Mouse (Mus musculus) inflammation-experienced regulatory T-cells, adult 6 months (primary cell): ENCODE results near the gene 5730409E04Rik. TPM values are rescaled to one million over a fixed set of nuclear protein-coding genes. Genes with fewer than 3 reads are reported as not detected.
A peak's percentile ranks its signal among the peaks of the same experiment; 100 is the strongest.

Experiments used
- ATAC-seq: one replicate; pipeline ENCODE4 v1.8.0; 2017
- polyA plus RNA-seq, 3 experiments: library from polyadenylated mRNA; unstranded; fragments of 100-300 nt; shearing (Covaris generic); gene quantifications; one replicate each; pipeline ENCODE4 v1.2.1; 2017

Gene 5730409E04Rik
- polyA plus RNA-seq: under 1 TPM; 0.51 to 0.66 (median 0.58) TPM

DNA sequence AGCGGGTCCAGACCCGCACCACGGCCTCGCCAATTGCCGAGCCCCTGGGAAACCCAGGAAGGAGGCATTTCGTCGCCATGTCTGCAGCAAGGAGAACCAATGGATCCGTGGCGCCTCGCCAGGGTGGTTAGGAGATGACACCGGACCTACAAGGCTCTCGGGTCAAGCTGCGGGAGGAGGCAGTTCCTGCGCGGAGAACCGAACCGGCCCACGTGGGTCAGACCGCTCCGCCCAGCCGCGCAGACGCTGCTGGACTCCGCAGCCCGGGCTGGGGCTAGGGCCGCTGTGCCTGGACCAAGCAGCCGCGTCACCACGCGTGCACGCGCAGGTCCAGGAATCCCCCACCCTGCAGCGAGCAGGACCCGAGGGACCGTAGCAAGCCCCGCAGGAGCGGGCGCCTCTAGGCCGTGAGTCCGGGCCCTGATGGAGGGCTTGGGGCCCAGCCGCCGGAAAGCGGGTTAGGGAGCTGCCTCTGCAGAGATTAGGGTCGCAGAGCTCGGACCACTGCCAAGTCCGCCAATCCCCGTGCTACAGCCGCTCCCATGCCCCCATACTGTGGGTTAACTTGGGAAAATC is at the start of gene 5730409E04Rik:
5730409E04Rik (plus strand) TSS at position 213 of the 576 bp plus-strand sequence.
- peak; percentile 38 for ATAC-seq

DNA sequence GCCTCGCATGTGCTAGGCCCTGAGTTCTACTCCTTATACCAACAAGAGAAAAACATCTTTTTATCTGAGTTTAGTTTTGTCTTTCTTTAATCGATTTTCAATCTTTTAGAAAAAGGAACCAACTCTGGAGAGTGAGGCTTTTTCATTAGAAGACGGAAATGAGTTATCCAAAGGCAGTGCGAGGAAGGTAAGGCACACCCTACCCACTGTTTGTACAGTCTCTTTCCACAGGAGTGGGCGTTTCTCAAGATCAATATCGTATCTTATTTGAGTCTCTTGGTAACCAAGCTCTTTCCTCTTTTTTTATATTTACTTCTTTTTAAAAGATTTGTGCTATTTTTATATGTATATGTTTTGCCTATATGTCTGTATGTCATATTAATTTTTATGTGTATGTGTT is 45.8 kb upstream of the 5730409E04Rik start:
- ATAC-seq: no peak

DNA sequence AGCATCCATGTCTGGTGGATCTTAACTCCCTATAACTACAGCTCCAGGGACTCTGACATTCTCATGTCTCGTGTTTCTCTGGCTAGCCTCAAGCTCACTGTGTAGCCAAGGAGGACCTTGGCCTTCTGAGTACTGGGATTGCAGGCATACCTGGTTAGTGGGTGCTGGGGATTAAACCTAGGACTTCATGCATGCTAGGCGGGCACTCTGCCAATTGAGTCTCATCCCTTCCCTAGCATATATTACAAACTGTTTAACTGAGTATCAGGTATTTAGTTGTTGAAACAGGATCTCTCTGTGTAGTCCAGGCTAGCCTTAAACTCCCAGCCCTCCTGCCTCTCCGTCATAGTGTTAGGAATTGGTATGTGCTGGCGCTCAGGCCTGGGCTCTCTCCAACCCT is 42.4 kb upstream of the 5730409E04Rik start:
- no peak for ATAC-seq

DNA sequence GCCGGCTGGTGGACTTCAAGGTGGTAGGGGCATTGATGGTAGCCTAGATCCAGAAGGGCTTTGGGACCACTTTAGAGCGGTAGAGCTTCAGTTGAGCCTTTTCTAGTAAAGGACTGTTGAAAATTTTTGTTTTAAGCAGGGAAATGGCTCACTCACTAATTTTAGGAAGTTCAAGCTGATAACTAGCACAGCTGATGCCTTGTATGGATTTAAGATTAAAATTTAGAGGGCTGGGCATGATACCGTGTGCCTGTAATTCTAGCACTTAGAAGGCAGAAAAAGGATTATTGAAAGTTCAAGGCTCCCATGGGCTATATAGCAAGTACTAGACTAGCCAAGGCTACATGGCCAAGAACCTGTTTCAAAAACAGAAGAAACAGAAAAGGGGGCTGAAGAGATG is 39.8 kb upstream of the 5730409E04Rik start:
- no peak for ATAC-seq

DNA sequence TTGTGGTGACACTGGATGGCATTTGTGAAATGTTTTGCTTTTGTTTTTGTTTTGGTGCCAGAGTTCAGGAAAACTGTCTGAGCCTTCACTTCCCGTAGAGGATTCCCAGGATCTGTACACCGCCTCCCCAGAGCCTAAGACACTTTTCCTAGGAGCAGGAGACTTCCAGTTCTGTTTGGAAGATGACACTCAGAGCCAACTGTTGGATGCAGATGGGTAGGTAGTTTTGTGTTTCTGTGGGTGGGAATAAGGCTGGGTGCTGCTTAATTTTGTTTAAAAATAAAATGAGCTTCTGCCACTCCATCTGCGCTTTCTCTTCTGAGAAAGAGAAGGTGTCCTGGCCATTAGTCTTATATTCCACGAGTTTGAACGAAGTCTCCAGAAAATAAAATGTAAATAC is 33.3 kb upstream of the 5730409E04Rik start:
- no peak for ATAC-seq

DNA sequence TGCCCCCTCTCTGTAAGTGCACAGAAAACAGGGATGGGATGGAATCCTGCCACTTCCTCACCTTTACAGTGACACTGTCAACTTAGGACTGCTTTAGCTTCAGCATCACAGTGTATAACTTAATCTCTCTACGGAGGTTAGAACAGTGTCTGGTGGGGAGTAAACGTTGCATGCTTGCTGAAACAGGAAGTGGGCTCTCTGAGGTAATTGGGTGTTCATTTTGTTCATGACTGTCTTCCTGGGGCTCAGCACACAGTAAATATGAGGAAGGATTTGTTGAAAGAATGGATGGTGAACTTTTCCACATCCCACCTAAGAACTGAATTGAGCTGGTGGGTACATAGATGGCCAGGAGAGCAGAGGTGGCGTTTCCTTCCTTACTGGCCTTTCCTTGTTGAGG is 31.7 kb upstream of the 5730409E04Rik start:
- no peak for ATAC-seq

DNA sequence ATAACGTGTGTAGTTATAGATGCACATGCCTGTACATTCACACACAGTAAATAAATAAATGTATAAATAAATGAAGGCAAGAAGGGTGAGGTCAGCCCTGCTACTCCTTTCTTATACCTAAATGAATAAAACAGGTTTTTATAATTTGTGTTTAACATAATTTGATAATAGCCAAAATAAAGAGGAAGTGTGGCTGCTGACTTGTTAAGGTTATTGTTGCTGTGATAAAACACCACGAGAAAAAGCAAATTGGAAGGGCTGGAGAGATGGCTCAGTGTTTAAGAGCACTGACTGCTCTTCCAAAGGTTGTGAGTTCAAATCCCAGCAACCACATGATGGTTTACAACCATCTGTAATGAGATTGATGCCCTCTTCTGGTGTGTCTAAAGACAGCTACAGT is 30.5 kb upstream of the 5730409E04Rik start:
- no peak for ATAC-seq

DNA sequence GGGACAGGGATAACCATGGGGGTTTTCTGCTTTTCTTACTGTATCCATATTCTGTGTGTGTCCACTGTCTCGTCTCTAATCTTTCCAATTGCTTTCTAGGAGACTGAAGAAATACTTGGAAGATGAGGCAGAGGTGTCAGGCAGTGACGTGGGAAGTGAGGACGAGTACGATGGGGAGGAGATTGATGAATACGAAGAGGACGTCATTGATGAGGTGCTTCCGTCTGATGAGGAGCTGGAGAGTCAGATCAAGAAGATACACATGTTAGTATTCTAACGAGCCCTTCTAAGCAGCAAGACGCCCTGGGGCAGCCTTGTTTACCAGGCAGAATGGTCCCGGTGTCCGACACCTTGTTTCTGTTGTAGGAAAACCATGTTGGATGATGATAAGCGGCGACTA is 23.9 kb upstream of the 5730409E04Rik start:
- peak; percentile 72 for ATAC-seq

DNA sequence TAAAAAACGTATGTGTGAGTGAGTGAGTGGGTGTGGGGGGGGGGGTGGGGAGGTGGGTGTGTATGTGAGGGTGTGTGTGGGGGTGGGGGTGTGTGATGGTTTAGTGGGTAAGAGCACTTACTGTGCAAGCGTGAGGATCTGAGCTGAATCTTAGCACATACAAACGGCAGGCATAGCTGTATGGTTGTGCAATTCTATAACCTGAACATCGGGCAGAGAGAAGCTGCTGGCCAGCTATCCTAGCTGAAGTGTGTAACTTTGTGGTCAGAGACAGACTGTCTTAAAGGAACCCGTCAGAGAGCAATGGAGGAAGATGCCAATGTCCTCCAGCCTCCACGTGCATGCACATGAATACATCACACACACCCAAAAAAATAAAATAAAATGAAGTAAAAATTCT is 17.6 kb upstream of the 5730409E04Rik start:
- ATAC-seq: no peak

DNA sequence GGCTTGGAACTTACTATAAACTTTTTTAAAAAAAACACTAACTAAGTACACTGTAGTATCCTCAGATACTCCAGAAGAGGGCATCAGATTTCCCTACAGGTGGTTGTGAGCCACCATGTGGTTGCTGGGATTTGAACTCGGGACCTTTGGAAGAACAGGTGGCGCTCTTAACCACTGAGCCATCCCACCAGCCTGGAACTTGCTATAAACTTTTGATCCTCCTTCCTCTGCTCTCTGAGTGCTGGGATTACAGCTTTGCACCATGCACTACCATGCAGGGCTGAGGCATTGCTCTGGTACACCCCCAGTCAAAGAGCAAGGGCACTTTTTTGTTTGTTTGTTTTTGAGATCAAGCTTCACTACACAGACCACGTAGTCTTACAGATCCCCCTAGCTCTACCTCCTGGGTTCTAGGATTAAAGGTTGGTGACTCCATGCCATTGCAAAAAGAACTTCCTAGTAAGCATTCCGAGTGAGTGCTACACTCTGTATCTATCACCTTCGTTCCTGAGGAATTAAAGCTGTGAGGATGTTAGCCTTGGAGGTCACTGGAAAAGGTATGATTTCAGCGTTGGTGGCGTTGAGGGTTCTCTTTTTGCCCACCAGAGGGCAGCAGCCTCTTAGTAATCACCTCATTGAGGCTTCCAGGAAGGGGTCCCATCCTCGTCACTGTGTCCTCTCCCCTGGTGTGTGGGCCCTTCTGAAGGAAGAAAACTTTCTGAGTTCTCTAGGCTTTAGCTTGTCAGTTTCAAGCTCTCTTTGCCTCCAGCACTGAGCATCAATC is 9.5 kb upstream of the 5730409E04Rik start:
- ATAC-seq: peak; percentile 41

DNA sequence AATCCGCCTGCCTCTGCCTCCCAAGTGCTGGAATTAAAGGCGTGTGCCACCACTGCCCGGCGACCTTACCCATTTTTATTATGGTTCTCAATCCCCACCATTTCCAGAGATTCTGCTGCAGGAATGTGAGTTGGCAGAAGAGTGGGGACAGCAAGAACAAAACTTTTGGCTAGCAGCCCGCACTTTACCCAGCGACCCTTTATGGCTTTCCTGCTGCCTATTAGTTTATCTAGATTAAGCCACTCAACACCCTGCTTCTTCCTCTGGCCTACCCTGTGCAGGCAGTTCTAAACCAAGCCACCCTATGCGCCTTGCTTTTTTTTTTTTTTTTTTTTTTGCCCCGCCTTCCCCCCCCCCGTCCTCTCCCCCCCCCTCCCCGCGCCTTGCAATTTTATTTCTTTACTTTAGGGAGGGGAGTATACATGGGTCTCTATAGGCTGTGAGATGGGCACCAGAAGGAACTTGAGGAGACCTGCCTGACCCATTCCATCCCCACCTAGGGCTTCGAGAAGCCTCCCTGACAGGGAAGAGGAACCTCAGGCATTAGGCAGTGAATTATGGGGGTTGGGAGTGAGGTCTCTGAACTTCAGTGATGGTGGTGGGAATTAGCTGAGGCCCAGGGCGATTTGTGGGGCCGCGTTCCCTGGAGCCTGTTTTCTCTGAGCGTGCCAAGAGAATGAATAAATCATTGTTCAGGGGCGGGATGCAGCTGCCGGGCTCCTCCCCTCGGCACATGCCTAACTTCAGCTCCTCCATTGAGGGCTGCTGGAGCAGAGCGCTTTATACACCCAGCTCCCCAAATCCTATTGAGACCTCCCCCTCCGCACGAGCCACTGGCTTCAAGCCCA is 7.8 kb upstream of the 5730409E04Rik start:
- ATAC-seq: no peak

DNA sequence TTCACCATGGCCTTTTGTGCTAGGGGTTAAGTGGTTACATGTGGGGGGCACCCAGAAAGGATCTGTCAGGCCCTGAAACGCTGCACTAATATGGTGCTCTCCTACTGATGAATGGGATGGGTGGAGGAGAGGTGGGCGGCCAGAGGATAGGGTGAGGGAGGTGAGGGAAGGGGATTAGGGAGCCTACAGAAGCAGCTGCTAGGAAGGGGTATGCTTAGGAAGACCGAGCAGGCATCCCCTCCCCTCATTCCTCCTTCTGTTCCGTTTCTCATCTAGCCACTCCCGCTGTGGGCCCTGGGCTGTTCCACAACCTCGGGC is 7.2 kb upstream of the 5730409E04Rik start:
- no peak for ATAC-seq

DNA sequence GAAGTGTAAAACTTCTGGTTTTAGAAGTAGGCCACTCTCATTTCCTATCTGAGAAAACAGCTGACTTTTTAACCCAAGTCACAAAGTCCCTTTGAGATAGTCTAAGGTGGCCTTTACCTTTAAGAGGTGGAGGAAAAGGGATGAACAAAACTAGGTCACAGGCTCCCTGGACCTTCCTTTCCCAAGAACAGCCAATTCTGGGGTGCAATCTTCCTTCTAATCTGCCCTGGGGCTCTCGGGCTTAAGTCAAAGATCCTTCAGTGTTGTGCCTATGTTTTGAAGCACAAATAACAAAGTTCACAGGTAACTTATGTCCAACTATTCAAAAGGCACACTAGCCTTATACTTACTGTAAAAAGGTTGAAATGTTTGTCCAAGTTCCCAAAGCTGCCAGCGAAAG is 5.5 kb upstream of the 5730409E04Rik start:
- no peak for ATAC-seq

DNA sequence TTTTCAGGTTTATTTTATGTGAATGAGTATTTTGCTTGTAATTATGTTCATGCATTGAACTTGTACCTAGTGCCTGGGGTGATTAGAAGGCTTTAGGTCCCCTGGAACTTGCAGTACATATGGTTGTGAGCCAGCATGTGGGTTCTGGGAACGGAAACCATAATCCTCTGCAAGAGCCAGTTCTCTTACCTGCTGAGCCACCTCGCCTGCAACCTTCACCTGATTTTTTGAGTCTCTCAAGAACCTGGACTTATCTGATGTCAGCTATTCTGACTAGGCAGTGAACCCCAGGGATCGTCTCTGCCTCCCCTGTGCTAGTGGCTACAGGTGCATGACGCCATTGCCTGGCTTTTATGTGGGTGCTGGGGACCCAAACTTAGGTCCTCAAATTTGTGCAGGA is 3.9 kb upstream of the 5730409E04Rik start:
- ATAC-seq: no peak

DNA sequence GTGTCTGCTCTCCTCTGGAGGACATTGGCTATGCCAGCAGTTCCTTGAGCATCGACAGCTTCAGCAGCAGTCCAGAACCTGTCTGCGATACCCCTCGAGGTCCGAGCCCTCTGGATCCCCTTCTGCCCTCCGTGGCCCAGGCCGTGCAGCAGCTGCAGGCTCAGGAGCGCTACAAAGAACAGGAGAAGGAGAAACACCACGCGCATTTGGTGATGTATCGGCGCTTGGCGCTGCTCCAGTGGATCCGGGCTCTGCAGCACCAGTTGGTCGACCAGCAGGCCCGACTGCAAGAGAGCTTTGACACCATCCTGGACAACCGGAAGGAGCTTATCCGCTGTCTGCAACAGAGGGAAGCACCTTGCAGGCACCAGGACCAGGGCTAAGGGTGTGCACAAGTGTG is 2.4 kb downstream of the 5730409E04Rik start:
- ATAC-seq: no peak

DNA sequence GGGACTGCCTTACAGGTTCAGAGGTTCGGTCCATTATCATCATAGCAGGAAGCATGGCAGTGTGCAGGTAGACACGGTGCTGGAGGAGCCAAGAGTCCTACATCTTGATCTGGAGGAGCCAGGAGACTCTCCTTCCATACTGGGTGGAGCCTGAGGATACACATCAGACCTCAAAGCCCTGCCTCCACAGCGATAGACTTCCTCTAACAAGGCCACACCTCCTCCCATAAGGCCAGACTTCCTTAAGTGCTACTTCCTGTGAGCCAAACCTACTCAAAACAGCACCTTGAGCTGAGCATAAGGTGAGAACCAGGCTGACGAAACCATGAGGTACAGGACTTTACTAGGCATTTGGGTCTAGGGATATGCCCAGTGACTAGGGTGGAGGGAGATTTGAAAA is 6.7 kb downstream of the 5730409E04Rik start:
- ATAC-seq: no peak

DNA sequence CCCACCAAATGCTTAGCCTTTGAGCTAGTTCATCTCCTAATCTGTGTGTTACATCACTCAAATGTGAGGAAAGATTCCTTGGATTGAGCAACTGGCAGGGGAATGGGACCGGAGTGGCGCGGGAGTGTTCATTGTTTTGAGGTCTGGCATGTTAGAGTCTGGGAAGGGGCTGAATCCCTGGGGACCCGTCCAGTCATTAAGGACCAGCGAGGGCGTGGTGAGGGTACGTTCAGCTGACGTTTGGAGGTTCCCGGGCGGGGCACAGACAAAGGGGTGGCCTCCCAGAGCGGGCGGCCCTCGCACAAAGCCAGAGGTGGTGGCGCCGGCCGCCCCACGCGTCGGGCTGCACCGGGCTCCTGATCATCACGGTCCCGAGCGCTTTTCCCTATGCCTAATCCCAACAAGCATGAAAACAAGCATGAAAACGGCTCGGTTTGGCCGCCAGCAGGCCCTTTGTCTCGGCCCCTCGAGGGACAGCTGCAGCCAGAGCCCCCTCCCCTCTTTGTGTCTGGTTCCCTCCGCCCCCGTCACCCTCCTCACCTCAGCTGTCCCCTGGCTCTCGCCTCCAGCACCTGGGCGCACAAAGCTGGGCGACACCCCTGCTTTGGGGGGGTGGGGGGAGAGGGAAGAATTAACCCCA is 10.2 kb downstream of the 5730409E04Rik start:
- ATAC-seq: no peak

DNA sequence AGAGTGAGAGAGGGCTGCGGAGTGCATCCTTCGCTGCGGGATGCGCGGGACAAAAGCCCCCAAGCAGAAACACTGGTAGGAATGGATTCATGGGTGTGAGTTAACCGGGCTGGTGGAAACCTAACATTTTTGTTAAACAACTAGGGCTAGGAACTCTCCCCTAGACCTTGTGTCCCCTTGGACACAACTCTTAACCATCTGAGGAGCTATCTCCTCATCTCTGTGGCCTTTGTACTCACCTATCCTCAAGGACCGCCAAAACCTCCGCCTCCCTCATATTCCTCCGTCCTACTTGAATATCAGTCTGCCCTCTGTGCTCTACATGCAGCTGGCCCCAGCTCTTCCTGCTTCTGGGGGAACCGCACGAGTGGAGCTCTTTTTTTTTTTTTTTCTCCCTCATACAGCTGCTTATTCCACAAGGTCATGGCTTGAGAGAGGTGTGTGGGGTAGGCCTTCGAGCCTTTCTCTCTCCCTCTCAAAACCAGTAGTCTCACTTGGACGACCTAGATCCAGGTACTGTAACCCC is 10.8 kb downstream of the 5730409E04Rik start:
- no peak for ATAC-seq

DNA sequence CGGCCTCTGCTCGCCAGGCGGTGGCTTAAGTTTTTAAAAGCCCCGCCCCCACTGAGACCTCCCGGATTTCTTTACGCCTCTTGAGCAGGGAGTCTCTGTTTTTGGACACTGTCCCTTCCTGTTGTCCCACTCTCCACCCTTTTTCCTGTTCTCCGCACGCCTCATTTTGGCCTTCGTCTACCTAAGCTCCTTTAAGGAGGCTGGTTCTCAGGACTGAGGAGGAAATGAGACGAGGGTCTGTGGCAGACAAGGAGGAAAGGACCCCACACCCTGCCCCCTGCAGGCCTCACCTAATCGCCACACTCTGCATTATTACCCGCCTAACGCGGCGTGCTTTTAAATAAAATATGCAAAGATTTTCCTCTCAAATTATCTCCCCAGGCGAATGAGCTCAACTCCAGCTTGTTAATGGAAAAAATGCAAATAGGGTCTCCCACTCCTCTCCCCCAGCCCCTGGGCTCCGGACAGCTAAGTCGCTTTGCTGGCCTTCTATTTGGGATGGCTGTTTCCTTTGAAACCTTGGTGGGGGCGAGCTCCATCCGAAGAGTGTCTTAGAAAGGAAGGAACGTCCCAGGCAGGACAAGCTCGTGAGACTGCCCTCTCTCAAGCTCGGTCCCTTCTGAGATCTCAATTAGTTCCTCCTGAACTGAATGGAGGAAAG is 17.5 kb downstream of the 5730409E04Rik start:
- no peak for ATAC-seq

DNA sequence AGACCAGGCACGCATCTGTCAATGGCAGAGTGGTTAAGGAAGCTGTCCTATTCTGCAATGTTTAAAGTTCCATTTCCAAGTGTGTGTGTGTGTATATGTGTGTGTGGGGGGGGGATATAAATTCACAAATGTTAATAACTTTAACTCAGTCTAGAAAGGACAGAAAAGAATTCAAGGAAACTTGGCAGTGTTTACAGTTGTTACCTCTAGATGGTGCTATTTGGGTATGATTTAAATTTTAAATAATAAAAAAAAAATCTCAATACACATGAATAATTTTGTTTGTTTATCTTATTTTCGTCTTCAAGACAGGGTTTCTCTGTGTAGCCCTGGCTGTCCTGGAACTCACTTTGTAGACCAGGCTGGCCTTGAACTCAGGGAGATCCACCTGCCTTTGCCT is 22.3 kb downstream of the 5730409E04Rik start:
- ATAC-seq: no peak

DNA sequence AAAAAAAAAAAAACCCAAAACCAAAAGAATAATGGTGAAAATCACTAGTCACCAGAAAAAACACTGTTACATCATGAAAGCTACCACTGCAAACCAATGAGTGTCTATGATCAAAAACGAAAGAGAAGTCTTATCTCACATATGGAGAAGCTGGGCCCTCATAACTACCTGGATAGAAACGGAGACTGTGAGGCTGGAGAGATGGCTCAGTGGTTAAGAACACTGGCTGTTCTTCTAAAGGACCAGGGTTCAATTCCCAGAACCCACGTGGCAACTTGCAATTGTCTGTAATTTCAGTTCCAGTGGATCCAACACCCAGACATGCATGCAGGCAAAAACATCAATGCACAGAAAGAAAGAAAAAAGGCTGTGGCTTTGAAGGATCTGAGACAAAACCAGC is 23.1 kb downstream of the 5730409E04Rik start:
- no peak for ATAC-seq

DNA sequence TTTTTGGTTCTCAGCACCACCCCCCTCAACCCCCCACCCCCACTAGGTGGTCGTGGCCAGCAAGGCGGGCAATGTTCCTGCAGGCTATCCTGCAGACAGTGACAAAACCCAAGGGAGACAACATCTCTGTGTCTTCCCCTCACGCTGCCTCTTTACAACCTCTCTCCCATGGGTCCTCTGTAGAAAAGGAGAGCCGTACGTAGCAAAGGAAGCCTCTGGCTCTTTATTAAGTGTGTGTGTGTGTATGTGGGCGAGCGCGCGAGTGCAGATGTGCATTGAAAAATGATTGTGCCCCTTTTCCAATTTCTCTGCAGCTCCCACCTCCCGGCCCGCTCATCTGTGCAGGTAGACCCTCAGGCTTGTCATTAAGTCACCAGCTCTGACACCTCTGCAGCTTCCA is 26.7 kb downstream of the 5730409E04Rik start:
- no peak for ATAC-seq
